Mouse (Mus musculus): ENCODE data around the gene Mdc1. TPM values are rescaled to one million over a fixed set of nuclear protein-coding genes. Genes with fewer than 3 reads are reported as not detected.

Gene Mdc1
- total RNA-seq, 2 experiments from 2014 or later, result 14.6 to 17.8 TPM

DNA sequence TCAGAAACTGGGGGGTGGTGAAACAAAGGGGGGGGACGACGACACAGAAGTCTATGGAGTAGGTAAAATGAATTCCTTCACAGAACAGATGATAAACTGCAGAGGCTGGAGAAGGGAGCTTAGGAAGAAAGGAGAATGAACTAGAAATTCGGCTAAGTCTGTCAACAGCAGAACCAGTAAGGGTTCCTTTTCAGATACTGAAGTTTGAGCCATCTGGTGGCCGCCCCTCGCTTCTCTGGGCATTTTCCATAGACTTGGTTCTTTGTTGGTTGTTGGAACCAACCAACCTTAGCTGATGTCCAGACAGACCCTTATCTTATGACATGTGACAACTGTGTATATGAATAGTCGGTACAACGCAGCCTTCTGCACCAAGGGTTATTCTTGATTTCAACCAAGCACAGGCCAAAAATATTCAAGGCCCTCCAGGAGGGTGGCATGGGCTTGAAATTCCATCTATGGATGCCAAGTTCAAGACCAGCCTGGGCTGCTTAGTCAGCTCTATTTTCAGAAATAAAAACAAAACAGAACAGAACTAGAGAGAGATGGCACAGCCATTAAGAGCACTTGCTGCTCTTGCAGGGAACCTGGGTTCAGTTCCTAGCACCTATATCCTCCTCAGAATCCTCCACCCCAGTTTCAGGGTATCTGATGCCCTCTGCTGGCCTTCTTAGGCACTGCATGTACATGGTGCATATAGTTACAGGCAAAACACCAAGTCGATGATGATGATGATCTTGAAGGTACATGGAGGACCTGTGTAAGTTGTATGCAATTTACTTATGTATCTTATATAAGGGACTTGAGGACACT is 29.8 kb downstream of the Mdc1 start:
- intact Hi-C loops (cut with DNase I), result no loop called here
- peak; percentile 46 for TF ChIP-seq CTCF (IDR thresholded peaks at IDR 0.05)
- H3K27ac ChIP-seq, result peak overlapping the region; percentile 76
- no peak for DNase-seq (ENCODE audit: extremely low spot score in 1 of 2, low spot score in 2 of 2)
- H3K4me3 ChIP-seq, result no peak overlapping the region

DNA sequence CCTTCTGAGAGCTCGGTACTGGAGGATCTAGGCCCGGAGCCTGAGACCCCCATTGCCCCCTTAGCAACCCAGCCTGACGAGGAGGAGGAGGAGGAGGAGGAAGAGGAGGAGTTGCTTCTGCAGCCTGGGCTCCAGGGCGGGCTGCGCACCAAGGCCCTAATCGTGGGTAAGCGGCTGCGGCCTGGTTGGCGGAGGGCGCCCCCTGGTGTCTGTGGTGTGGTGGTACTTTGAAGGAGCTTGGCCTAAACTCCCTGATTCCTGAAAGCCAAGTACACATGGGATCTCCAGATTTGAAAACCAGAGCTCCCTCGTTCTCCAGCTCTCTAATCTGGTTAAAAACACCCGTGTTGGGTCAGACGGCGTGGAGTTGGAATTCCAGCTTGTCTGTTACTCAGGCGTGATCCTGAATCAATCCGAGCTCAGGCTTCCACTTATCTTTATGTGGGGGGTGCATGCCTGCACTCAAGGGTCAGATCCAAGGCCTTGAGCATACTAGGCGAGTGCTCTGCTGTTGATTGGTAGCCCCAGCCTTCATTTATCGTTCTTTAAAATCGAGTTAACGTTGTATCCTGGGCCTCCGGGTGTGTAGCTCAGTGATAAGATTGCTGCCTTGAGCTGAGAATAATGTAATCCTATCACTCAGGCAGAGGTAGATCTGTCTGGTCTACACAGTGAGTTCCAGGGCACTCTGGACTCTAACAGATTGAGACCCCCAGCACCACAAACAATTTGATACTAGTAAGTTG is 32.6 kb downstream of the Mdc1 start:
- peak; percentile 84 to 90 for DNase-seq (ENCODE audit: extremely low spot score in 1 of 2, low spot score in 2 of 2)
- peak; percentile 96 for TF ChIP-seq CTCF (IDR thresholded peaks at IDR 0.05)
- intact Hi-C loops (cut with DNase I), result loop anchor here (1.0 to 2.0 kb wide), 3 partner anchors 37 to 135 kb away; no protein-coding TSS in a partner anchor
- H3K27ac ChIP-seq, result peak overlapping the region; percentile 1; the same call in 1 of the 2 replicates
- H3K4me3 ChIP-seq, result no peak overlapping the region

DNA sequence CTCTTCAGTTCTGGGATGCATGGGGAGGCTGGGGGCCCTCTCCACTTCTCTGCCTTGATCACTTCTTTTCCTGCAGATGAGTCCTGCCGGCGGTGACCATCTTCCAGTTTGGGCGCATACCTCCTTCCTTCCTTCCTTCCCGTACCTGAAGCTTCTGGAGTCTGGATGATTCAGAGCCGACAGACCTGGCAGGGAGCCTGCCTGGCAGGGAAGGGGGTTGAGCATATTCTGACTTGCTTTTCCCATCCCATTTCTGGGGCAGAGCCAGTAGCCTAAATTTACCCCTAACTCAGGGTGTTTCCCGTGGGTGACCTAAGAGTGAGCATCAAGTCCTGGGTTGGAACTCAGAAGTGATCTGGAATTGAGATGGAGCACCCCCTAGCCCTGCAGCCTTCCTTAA is 33.4 kb downstream of the Mdc1 start:
- Histone ChIP-seq H3K27ac (peak overlapping the region; percentile 10; the same call in 1 of the 2 replicates), H3K4me3 (no peak overlapping the region)
- intact Hi-C loops (cut with DNase I), result loop anchor here (2.0 kb wide), 2 partner anchors 38 to 136 kb away; no protein-coding TSS in a partner anchor
- no peak for TF ChIP-seq CTCF (IDR thresholded peaks at IDR 0.05)
- peak; percentile 51 to 67 for DNase-seq (ENCODE audit: extremely low spot score in 1 of 2, low spot score in 2 of 2)

DNA sequence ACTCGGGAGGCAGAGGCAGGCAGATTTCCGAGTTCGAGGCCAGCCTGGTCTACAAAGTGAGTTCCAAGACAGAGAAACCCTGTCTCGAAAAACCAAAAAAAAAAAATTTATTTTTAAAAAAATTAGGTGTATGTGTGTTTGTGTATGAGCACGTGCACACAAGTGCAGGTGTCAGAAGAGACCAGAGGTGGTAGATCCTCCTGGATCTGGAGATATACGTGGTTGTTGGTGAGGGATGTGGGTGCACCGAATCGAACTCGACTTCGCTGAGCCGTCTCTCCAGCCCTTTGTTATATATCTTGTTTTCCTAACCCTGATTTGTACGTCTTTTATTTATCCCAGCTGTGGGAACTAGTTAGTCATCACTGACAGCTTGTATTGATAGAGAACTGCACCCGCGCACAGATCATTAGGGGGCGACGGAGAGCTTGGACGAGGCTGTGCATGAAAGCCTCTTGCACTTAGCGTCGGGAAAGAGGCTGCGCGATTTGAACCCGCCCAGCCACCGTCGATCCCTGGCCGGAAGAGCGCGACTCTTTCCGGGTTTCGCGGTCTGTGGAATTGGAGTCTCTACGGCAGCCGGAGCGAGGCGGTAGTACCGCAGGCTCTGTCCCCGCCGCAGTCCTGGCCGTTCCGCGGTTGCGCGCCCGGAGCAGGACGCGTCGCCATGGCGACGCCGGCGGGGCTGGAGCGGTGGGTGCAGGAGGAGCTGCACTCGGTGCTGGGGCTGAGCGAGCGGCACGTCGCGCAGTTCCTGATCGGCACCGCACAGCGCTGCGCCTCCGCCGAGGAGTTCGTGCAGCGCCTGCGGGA is 38.1 kb downstream of the Mdc1 start, which contains the start of gene Dhx16:
Dhx16 (plus strand) TSS at position 575 of the 813 bp plus-strand sequence.
- Histone ChIP-seq H3K27ac (peak within 1 kb of the TSS; percentile 83), H3K4me3 (peak within 1 kb of the TSS; percentile 79)
- peak; percentile 97 for DNase-seq (ENCODE audit: extremely low spot score in 1 of 2, low spot score in 2 of 2)
- TF ChIP-seq CTCF (IDR thresholded peaks at IDR 0.05), result peak; percentile 79
- intact Hi-C loops (cut with DNase I), result loop anchor here (2.0 kb wide), 1 partner anchor 15 kb away; no protein-coding TSS in a partner anchor

DNA sequence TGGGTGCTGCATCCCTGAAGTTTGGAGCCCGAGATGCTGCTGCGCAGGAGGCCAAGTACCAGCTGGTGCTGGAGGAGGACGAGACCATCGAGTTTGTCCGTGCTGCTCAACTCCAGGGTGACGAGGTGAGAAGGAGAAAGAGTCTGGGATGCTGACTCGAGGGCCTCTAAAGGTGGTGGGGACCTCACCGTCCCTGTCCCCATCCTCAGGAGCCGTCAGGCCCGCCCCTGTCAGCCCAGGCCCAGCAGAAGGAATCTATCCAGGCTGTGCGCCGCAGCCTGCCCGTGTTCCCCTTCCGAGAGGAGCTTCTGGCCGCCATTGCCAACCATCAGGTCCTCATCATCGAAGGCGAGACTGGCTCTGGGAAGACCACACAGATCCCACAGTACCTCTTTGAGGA is 41.6 kb downstream of the Mdc1 start:
- no peak for TF ChIP-seq CTCF (IDR thresholded peaks at IDR 0.05)
- intact Hi-C loops (cut with DNase I), result no loop called here
- DNase-seq (ENCODE audit: extremely low spot score in 1 of 2, low spot score in 2 of 2), result no peak
- H3K4me3 ChIP-seq, result no peak overlapping the region
- no peak overlapping the region for H3K27ac ChIP-seq

DNA sequence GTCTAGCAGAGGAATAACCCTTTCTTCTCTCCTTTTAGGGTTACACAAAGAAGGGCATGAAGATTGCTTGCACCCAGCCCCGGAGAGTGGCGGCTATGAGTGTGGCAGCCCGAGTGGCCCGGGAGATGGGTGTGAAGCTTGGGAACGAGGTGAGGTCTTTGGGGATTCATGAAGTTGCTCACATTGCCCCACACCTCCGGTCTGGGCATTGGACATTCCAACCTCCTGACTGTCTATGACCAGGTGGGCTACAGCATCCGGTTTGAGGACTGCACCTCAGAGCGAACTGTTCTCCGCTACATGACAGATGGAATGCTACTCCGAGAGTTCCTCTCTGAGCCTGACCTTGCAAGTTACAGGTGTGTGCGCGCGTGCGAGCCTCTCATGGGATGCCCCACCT is 42.5 kb downstream of the Mdc1 start:
- no peak overlapping the region for H3K27ac ChIP-seq
- DNase-seq (ENCODE audit: extremely low spot score in 1 of 2, low spot score in 2 of 2), result no peak
- TF ChIP-seq CTCF (IDR thresholded peaks at IDR 0.05), result no peak
- intact Hi-C loops (cut with DNase I), result no loop called here
- H3K4me3 ChIP-seq, result no peak overlapping the region

DNA sequence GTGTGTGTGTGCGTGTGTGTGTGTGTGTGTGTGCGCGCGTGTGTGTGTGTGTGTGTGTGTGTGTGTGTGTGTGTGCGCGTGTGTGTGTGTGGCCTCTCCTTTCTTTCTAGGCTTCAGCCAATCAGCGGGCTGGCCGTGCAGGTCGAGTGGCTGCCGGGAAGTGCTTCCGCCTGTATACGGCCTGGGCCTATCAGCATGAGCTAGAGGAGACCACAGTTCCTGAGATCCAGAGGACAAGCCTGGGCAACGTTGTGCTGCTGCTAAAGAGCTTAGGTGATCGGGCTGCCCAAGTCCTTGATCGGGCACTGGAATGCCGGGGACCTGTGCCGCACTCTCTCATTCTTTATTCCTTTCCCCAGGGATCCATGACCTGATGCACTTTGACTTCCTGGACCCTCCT is 46.4 kb downstream of the Mdc1 start:
- TF ChIP-seq CTCF (IDR thresholded peaks at IDR 0.05), result no peak

DNA sequence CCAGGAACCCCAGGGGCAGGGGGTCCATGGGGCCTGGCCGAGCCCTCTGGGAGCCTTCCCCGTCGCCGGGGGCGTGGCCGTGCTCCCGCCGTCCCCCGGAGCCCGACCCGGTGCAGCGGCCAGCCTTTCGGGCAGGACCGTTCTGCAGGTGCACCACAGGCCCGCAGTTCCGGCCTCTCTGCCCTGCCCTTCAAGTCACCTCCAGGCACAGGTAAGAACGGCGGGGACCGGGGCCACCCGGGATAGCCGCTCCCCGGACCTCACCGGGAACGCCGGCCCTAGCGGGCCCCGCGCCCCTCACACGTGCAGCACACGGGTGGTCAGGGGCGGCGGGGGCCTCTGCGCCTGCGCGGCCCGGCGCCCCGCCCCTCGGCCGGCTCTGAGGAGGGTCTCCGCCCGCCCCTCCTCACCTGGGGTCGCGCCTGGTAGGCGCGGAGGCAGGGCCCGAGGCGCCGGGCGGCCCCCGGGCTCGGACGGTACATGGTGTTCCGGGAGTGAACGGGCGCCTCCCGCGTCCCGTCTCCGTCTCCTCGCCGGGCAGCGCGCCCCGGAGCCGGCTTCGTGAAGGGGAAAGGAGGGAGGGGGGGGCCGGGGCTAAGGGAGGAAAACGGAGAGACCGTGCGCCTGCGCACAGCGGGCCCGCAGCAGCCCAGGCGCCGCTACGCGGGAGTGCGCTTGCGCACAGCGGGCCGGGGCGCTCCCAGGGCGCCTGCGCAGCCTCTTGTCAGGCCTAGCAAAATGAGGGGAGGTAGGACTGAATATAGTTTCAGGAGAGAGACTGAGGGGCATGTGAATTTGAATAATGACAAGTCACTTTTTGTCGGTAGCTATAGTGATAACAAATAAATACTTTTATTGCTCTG is 55.7 kb downstream of the Mdc1 start, which contains the start of gene 2310061I04Rik:
2310061I04Rik (minus strand) TSS at position 651 of the 863 bp plus-strand sequence.
- intact Hi-C loops (cut with DNase I), result no loop called here
- DNase-seq (ENCODE audit: extremely low spot score in 1 of 2, low spot score in 2 of 2), result peak; percentile 92 to 93

More for the DNA sequence above, 46.4 kb downstream of the Mdc1 start:
- no peak for DNase-seq (ENCODE audit: extremely low spot score in 1 of 2, low spot score in 2 of 2)
- Histone ChIP-seq H3K27ac (no peak overlapping the region), H3K4me3 (no peak overlapping the region)
- intact Hi-C loops (cut with DNase I), result no loop called here

DNA sequence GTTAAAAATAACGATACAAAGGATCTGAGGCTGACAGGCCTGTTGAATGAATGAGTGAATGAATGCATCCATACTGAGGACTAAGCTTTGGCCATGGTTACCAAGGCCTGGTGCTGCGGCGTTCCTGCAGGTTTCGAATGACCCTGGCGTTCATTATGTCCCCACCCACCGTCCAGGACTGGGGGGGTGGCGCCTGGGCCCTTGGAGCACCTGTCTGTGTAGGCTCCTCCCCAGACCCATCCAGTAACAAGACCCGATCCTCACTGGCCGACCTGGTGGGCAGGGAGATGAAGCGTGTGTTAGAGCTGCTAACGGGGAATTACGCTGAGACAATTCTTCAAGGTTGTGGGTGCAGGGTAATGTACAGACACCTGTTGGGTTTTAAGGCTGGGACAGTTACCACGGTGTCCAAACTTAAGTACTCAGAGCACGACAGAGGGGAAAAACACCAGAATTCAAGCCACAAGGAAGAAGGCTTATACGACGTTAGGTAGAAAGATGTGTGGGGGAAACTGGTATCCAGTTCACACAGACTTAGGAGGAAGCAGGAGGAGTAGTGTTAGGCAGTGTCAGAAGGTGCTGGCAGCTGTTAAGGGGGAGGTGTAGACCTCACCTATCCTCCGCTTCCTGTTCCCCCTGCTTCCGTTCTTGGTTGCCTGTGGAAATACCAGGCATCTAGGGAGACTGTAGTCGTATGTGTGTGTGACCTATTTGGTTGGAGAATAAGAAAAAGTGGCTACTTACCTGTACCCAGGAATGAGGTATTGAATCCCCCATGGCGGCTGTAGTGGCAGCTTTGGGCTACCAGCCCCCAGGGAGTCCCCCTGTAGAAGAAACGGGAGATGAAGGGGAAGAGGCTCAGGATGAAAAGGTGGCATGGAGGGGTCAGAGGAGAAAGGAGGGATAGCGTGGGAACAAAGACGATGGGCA is 56.6 kb downstream of the Mdc1 start:
- no peak for TF ChIP-seq CTCF (IDR thresholded peaks at IDR 0.05)
- H3K4me3 ChIP-seq, result peak overlapping the region; percentile 89
- intact Hi-C loops (cut with DNase I), result no loop called here
- peak overlapping the region; percentile 94 for H3K27ac ChIP-seq
- DNase-seq (ENCODE audit: extremely low spot score in 1 of 2, low spot score in 2 of 2), result no peak

More for the DNA sequence above, 55.7 kb downstream of the Mdc1 start, which contains the start of gene 2310061I04Rik:
- H3K27ac ChIP-seq, result peak within 1 kb of the TSS; percentile 94
- H3K4me3 ChIP-seq, result peak within 1 kb of the TSS; percentile 89
- TF ChIP-seq CTCF (IDR thresholded peaks at IDR 0.05), result no peak; the same call in 1 of the 2 replicates
